Mouse (Mus musculus) kidney, embryonic 16.5 days (tissue): ENCODE data around the gene Scn5a. TPM values are rescaled to one million over a fixed set of nuclear protein-coding genes. Genes with fewer than 3 reads are reported as not detected.
A peak's percentile ranks its signal among the peaks of the same experiment; 100 is the strongest.

ENCODE experiments used
- ATAC-seq: fragments of 200-750 bp; cut with Nextera tagmentation; 2 replicates; pipeline ENCODE4 v1.8.0; 2017; ENCODE audit warnings: moderate TSS enrichment; ENCODE audit not compliant: low FRiP score, low TSS enrichment
- H3K27ac ChIP-seq: fragments of 300-500 bp; sonication (generic); 2 replicates; pipeline ENCODE4 v1.5.1; 2014; ENCODE audit warnings: low read length
- H3K27me3 ChIP-seq: fragments of 300-500 bp; sonication (generic); 2 replicates; pipeline ENCODE4 v1.6.1; 2014; ENCODE audit warnings: low read length, control low read depth, mixed read lengths; ENCODE audit not compliant: insufficient read depth
- H3K36me3 ChIP-seq: fragments of 300-500 bp; sonication (generic); 2 replicates; pipeline ENCODE4 v1.6.1; 2014; ENCODE audit warnings: low read length, control low read depth, mixed read lengths; ENCODE audit not compliant: insufficient read depth
- H3K4me1 ChIP-seq: fragments of 300-500 bp; sonication (generic); 2 replicates; pipeline ENCODE4 v1.6.1; 2014; ENCODE audit warnings: low read length, control low read depth, mixed read lengths; ENCODE audit not compliant: insufficient read depth
- H3K4me2 ChIP-seq: fragments of 300-500 bp; sonication (generic); replicated peaks from 2 replicates; pipeline ENCODE4 v1.6.1; 2014; ENCODE audit warnings: low read depth, low read length
- H3K4me3 ChIP-seq: fragments of 300-500 bp; sonication (generic); 2 replicates; pipeline ENCODE4 v1.5.1; 2014; ENCODE audit warnings: mild to moderate bottlenecking, low read length
- H3K9ac ChIP-seq: fragments of 300-500 bp; sonication (generic); replicated peaks from 2 replicates; pipeline ENCODE4 v1.6.1; 2014; ENCODE audit warnings: low read length
- H3K9me3 ChIP-seq: fragments of 300-500 bp; sonication (generic); 2 replicates; pipeline ENCODE4 v1.6.1; 2016; ENCODE audit warnings: low read length, control low read depth
- WGBS: fragments of 180-500 bp; shearing (Covaris S2); extraction: QIAGEN DNeasy Blood & Tissue Kit; methylation state at CpG from one replicate; pipeline ENCODE4 v1.1.7; 2014; 5-methylcytosine and 5-hydroxymethylcytosine counted together
- polyA plus RNA-seq: library from polyadenylated mRNA; unstranded; fragments of >200 nt; fragmentation: Nextera tagmentation; extraction: Ambion mirVana; gene quantifications from 2 replicates; pipeline ENCODE4 v1.2.1, GENCODE M21; 2015

The Scn5a gene
- polyA plus RNA-seq, 1 experiment from 2014 or later, result 0.25 TPM

GRCm38 (mm10) chr9:119516815-119517214 is 62.0 kb downstream of the Scn5a start:
- Histone ChIP-seq H3K4me3 (no peak overlapping the region), H3K4me1 (0 out of 2 replicates have a peak, but pooled peaks cover 3% of the 10 kb centered on the region), H3K9me3 (no peaks in the 10 kb centered on the region), H3K4me2 (no peak overlapping the region), H3K36me3 (no peaks in the 10 kb centered on the region), H3K9ac (no peak overlapping the region), H3K27ac (no peak overlapping the region), H3K27me3 (no peaks in the 10 kb centered on the region)
- 51% methylated on average over 5 of the region's 5 CpGs for WGBS
- ATAC-seq, result no peak

DNA sequence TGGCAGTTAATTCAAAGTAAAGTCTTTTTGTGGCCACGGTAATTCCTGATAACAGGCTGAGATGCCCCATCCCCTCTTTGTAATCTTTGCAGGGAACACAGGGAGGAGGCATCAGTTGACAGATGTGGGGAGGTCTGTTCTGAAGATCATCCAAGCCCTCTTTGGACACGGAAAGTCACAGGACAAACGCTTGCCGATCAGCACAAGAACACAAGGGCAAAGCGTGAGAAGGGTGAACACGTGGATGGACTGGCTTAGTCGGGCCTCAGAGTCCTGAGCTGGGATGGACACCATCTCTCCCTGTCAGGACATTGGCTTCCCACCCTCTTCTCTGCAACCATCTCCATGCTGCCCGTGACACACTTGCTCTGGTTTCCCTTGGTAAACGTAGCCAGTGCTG is 63.4 kb downstream of the Scn5a start:
- H3K36me3 ChIP-seq, result no peaks in the 10 kb centered on the region
- H3K27me3 ChIP-seq, result no peaks in the 10 kb centered on the region
- H3K9ac ChIP-seq, result no peak overlapping the region
- H3K4me1 ChIP-seq, result 0 out of 2 replicates have a peak, but pooled peaks cover 3% of the 10 kb centered on the region
- WGBS, result 89% methylated on average over 9 of the region's 9 CpGs
- H3K4me3 ChIP-seq, result no peak overlapping the region
- no peak for ATAC-seq
- H3K9me3 ChIP-seq, result no peaks in the 10 kb centered on the region
- no peak overlapping the region for H3K27ac ChIP-seq
- no peak overlapping the region for H3K4me2 ChIP-seq

DNA sequence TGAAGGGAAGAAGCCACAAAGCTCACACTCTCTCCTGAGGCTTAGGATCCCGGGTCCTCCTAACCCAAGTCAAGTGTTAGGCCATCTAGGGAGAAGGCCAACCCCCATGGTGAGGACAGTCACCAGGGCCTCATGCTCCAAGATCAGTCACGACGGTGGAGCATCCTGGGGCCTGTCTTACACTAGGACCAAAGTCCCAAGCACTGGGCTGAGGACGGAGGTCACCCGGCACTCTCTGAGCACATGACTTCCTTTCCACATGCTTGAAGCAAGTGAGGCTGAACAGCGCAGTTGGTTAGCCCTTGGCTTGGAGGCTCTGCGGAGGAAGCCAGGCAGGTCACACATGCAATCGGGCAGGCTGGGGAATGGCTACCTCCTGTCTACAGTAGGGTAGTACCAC is 63.8 kb downstream of the Scn5a start:
- peak; percentile 29; the same call in 1 of the 2 replicates for ATAC-seq
- no peak overlapping the region for H3K4me2 ChIP-seq
- 73% methylated on average over 8 of the region's 8 CpGs for WGBS
- no peaks in the 10 kb centered on the region for H3K36me3 ChIP-seq
- no peak overlapping the region for H3K9ac ChIP-seq
- H3K9me3 ChIP-seq, result no peaks in the 10 kb centered on the region
- peak overlapping the region; percentile 15; the same call in 1 of the 2 replicates for H3K27ac ChIP-seq
- H3K4me3 ChIP-seq, result no peak overlapping the region
- 0 out of 2 replicates have a peak, but pooled peaks cover 3% of the 10 kb centered on the region for H3K4me1 ChIP-seq
- no peaks in the 10 kb centered on the region for H3K27me3 ChIP-seq

DNA sequence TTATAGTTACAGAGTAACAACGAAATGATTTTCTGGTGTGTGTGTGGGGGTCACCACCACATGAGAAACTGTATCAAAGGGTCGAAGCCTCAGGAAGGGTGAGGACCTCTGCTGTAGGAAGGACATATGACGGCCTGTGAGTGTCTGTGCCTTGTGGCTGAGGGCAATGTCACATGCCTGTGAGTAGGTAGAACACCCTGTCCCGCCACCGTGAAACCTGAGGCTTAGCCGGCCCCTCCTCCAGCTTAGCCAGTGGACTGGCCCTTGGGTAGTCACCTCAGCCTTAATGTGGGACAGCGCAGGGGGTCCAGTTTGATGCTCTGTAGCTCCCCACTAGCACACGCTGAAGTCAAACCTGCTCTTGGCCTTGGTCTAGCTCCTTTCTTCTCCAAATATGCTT is 65.0 kb downstream of the Scn5a start:
- 0 out of 2 replicates have a peak, but pooled peaks cover 3% of the 10 kb centered on the region for H3K4me1 ChIP-seq
- H3K9me3 ChIP-seq, result no peaks in the 10 kb centered on the region
- H3K4me2 ChIP-seq, result no peak overlapping the region
- H3K9ac ChIP-seq, result no peak overlapping the region
- 82% methylated on average over 8 of the region's 8 CpGs for WGBS
- no peak overlapping the region for H3K27ac ChIP-seq
- no peak overlapping the region for H3K4me3 ChIP-seq
- H3K36me3 ChIP-seq, result no peaks in the 10 kb centered on the region
- no peaks in the 10 kb centered on the region for H3K27me3 ChIP-seq
- ATAC-seq, result no peak

DNA sequence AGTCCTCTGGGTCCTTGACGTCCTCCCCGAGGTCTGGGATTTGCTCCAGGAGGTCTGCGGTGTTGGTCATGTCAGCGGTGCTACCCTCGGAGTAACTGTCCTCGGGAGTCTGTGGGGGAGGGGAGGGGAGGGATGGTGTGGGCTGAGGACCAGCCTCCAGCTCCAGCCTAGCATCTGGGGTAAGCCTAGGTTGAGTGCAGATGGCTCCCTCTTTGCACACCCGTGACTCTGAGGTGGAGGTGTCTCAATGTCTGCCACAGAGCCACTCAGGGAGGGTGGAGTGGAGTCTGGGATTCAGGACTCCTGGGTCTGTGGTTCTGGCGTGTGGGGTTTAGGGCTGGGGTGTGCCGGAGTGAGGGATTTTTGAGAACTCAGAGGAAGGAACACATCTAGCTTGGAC is 65.8 kb downstream of the Scn5a start:
- Histone ChIP-seq H3K4me2 (no peak overlapping the region), H3K36me3 (no peaks in the 10 kb centered on the region), H3K27ac (no peak overlapping the region), H3K9me3 (no peaks in the 10 kb centered on the region), H3K27me3 (no peaks in the 10 kb centered on the region), H3K4me1 (0 out of 2 replicates have a peak, but pooled peaks cover 3% of the 10 kb centered on the region), H3K9ac (no peak overlapping the region), H3K4me3 (no peak overlapping the region)
- WGBS, result 89% methylated on average over 9 of the region's 9 CpGs
- ATAC-seq, result no peak

- no peak for ATAC-seq
- H3K4me1 ChIP-seq, result no peaks in the 10 kb centered on the region
- H3K4me2 ChIP-seq, result no peak overlapping the region
- H3K36me3 ChIP-seq, result no peaks in the 10 kb centered on the region
- H3K9me3 ChIP-seq, result peaks cover 5% of the 10 kb centered on the region; the same call in 1 of the 2 replicates
- no peak overlapping the region for H3K27ac ChIP-seq
- WGBS, result 49% methylated on average over 6 of the region's 6 CpGs
- no peaks in the 10 kb centered on the region for H3K27me3 ChIP-seq
- no peak overlapping the region for H3K9ac ChIP-seq
- no peak overlapping the region for H3K4me3 ChIP-seq
Measured at GRCm38 (mm10) chr9:119510902-119511301, 67.9 kb downstream of the Scn5a start.

DNA sequence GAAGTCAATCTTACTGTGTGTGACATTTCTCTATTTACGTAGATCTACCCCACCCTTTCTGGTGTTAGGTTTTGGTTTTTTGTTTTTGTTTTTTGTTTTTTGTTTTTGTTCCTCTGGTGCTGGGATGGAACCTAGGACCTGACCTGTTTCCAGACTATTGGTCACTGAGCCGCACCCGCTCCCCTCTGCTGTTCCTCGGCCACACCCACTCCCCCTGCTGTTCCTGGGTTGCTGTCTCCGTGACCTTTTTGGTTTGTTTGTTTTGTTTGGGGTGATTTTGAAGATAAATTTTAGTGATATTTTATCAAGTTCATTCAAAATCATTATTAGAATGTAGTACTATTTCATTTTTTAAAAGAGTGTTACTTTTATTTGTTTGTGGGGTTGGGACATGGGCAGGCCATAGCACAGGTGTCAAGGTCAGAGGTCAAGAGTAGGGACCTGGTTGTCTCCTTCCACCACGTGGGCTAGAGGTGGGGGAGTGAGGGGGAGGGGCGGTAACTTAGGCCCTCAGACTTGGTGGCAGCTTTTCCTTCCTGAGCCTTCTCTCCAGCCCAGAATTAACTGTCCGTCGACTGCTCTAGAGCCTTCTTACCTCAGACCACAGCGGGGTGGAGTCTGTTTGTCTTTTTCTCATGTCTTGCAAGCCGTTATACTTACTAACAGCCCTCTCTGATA is 73.7 kb downstream of the Scn5a start:
- Histone ChIP-seq H3K27ac (no peak overlapping the region), H3K4me2 (no peak overlapping the region), H3K36me3 (no peaks in the 10 kb centered on the region), H3K9me3 (peaks cover 5% of the 10 kb centered on the region; the same call in 1 of the 2 replicates), H3K9ac (no peak overlapping the region), H3K4me3 (no peak overlapping the region), H3K4me1 (no peaks in the 10 kb centered on the region), H3K27me3 (no peaks in the 10 kb centered on the region)
- ATAC-seq, result no peak
- 63% methylated on average over 11 of the region's 11 CpGs for WGBS

DNA sequence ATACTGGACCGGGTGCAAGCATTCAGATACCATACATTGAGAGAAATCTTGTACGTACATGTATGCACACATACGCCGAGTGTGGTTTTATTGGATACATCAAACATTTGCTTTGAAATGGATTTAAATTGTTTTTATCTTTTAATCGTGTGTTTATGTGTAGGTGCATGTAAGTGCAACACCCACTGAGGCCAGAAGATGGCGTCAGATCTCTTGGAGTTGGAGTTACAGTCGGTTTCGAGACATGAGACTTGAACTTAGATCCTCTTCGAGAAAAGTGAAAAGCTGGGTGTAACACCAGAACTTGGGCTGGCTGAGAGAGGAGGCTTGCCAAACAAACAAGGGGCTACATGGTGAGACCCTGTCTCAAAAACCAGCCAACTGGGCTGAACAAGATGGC is 75.2 kb downstream of the Scn5a start:
- H3K36me3 ChIP-seq, result no peaks in the 10 kb centered on the region
- no peaks in the 10 kb centered on the region for H3K4me1 ChIP-seq
- H3K27me3 ChIP-seq, result no peaks in the 10 kb centered on the region
- ATAC-seq, result no peak
- no peak overlapping the region for H3K27ac ChIP-seq
- no peak overlapping the region for H3K9ac ChIP-seq
- H3K4me2 ChIP-seq, result no peak overlapping the region
- WGBS, result 93% methylated on average over 9 of the region's 9 CpGs
- peaks cover 5% of the 10 kb centered on the region; the same call in 1 of the 2 replicates for H3K9me3 ChIP-seq
- no peak overlapping the region for H3K4me3 ChIP-seq

DNA sequence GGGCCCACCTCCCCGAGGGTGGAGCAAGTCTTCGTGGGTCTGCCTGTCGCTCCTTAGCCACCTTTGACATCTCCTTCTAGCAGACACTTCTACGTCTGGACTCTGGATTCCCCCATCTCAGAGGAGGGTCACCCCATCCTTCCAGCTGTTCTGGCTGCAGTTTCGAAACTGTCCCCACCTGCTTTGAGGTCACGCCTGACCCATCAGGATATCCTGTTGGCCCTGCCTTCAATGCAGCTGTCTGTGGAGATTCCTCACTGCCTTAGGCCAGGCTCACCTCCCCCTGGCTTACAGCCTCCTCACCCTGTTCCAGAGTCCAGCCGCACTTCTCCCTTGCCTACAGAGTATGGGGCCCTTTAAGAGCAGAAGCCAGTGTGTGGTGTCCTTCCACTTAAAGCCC is 79.9 kb downstream of the Scn5a start:
- H3K27me3 ChIP-seq, result no peaks in the 10 kb centered on the region
- H3K9me3 ChIP-seq, result no peaks in the 10 kb centered on the region
- whole genome bisulfite sequencing, result 66% methylated on average over 7 of the region's 7 CpGs
- no peaks in the 10 kb centered on the region for H3K36me3 ChIP-seq
- no peak overlapping the region for H3K4me3 ChIP-seq
- ATAC-seq, result no peak
- no peak overlapping the region for H3K27ac ChIP-seq
- H3K9ac ChIP-seq, result no peak overlapping the region
- H3K4me2 ChIP-seq, result no peak overlapping the region
- peaks cover 8% of the 10 kb centered on the region for H3K4me1 ChIP-seq

DNA sequence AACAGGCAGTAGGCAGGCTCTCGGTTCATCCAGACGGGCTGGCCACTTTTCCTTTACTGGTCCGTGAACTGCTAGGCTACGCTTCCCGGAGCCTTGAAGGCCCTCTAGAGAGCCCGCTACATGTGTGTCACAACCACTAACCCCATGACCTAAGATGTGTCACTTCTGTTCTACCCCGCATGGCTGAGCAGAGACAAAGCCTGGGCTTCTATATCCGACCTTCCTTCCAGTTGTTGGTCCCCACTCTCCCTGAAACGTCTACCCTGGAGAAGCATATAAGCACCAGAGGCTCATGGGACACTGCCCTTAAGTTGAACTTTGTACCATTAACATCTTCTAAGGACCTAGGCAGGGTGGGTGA is 80.6 kb downstream of the Scn5a start:
- WGBS, result 77% methylated on average over 9 of the region's 9 CpGs
- Histone ChIP-seq H3K36me3 (no peaks in the 10 kb centered on the region), H3K27me3 (no peaks in the 10 kb centered on the region), H3K27ac (no peak overlapping the region), H3K9me3 (no peaks in the 10 kb centered on the region), H3K9ac (no peak overlapping the region), H3K4me3 (no peak overlapping the region), H3K4me1 (peaks cover 8% of the 10 kb centered on the region), H3K4me2 (no peak overlapping the region)
- ATAC-seq, result no peak
